Mouse (Mus musculus): ENCODE measurements around the gene Frat2. TPM values are rescaled to one million over a fixed set of nuclear protein-coding genes. Genes with fewer than 3 reads are reported as not detected.

Frat2 gene
- total RNA-seq (2023): 37.5 to 43.8 TPM (median 38.4 TPM) in 4 replicates

DNA sequence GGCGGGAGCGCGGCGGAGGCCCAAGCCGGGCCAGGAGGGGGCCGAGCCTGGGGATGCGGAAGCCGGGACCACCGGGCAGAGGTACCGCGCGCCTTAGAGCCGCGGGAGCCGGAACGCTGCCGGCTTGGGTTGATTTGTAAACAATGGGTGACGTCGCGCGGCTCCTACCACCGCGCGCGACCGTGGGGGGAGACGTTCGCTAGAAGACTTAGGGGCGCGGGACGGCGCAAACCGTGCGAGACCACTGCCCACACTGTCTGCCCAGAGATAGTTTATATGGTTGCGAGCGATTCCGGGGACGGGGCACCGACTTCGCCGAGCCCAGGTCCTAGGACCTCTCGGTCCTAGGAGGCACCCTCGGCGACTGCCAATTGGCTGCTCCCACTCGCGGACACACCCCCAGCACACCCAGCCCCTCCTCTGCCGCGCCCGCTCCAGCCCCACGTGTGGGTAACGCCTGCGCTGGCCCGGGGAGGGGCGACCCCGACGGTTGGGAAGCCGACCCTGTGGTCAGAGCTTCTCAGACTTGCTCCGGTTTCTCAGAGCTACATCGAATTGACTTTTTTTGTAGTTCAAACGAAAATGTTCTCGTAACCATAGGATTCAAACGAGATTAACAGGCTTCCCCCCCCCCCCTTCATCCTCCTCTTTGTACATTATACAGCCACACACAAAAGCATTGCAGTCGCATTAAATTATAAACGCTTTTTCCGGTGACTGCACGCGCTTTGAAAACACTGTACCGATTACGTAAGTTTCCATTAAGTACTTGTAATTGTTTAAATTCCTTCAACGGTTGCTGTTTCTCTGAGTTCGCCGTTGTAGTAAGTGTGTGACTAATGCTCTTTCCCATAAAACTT lies at the start of gene Frat2:
Gene Frat2, minus strand, starts transcription at position 141 of the 860 bp plus-strand sequence.

GRCm38 (mm10) chr19:41895460-41896318 lies 47.8 kb upstream of the Frat2 start, which contains the start of gene Rrp12:
Gene Rrp12, minus strand, starts transcription at chr19:41896173.

GRCm38 (mm10) chr19:41829381-41830105 lies 18.4 kb downstream of the Frat2 start, which contains the start of gene Frat1:
Gene Frat1, plus strand, starts transcription at chr19:41829970.

GRCm38 (mm10) chr19:41801742-41802369 lies 46.1 kb downstream of the Frat2 start, which contains the start of gene Arhgap19:
Gene Arhgap19, minus strand, starts transcription at chr19:41802047.

Other genes with a start within 250 kb of the Frat2 start
- gene Slit1, start 104.5 kb downstream of the Frat2 start, total RNA-seq (2023): 0.30 to 0.46 TPM (median 0.34 TPM) in 3 of 4 replicates, not detected in the other
- gene Arhgap19, start 46.1 kb downstream of the Frat2 start, total RNA-seq (2023): 2.8 to 5.1 TPM (median 3.2 TPM) in 4 replicates
- gene Frat1, start 18.2 kb downstream of the Frat2 start, total RNA-seq (2023): 35.5 to 40.5 TPM (median 37.3 TPM) in 4 replicates
- 37.5 to 42.6 TPM (median 39.7 TPM) in 4 replicates for gene Rrp12, start 48.0 kb upstream of the Frat2 start, total RNA-seq (2023)
- 80.9 to 95.2 TPM (median 81.5 TPM) in 4 replicates for gene Pgam1, start 63.8 kb upstream of the Frat2 start, total RNA-seq (2023)
- 43.1 to 47.9 TPM (median 46.8 TPM) in 4 replicates for gene Exosc1, start 85.3 kb upstream of the Frat2 start, total RNA-seq (2023)
- 33.0 to 38.7 TPM (median 34.5 TPM) in 4 replicates for gene Zdhhc16, start 85.3 kb upstream of the Frat2 start, total RNA-seq (2023)
- 73.0 to 88.4 TPM (median 77.2 TPM) in 4 replicates for gene Mms19, start 133.0 kb upstream of the Frat2 start, total RNA-seq (2023)
- 4.8 to 7.0 TPM (median 5.7 TPM) in 4 replicates for gene Ubtd1, start 133.6 kb upstream of the Frat2 start, total RNA-seq (2023)
- gene Ankrd2, start 187.9 kb upstream of the Frat2 start, total RNA-seq (2023): not detected in 4 replicates
- not detected in 4 replicates for gene Hoga1, start 197.5 kb upstream of the Frat2 start, total RNA-seq (2023)
- not detected in 4 replicates for gene 4933411K16Rik, start 204.1 kb upstream of the Frat2 start, total RNA-seq (2023)
- gene Morn4, start 238.2 kb upstream of the Frat2 start, total RNA-seq (2023): not detected in 4 replicates
- gene Pi4k2a, start 242.3 kb upstream of the Frat2 start, total RNA-seq (2023): 46.3 to 50.4 TPM (median 48.0 TPM) in 4 replicates

Data from B cell, adult 62 days (primary cell).